Mouse (Mus musculus) ovary, adult 10 weeks (tissue): ENCODE results near the gene 4933434E20Rik. TPM values are rescaled to one million over a fixed set of nuclear protein-coding genes. Genes with fewer than 3 reads are reported as not detected.

ENCODE experiments used
- polyA plus RNA-seq: library from polyadenylated mRNA; stranded (reverse); fragments of 350-450 nt; fragmentation: Illumina TruSeq; extraction: RNeasy Lipid Tissue Mini Kit (QIAGEN cat#74804); gene quantifications from one replicate; pipeline ENCODE4 v1.2.3, GENCODE M21; 2014

Gene 4933434E20Rik
- polyA plus RNA-seq, result 132 TPM

GRCm38 (mm10) chr3:90051441-90052350, at the start of gene 4933434E20Rik:
Gene 4933434E20Rik (plus strand): TSS chr3:90051636.

GRCm38 (mm10) chr3:90052351-90053241, 1.2 kb downstream of the 4933434E20Rik start, which contains the start of gene Ubap2l:
Gene Ubap2l (minus strand): TSS chr3:90052628.

GRCm38 (mm10) chr3:90072294-90072693, 20.9 kb downstream of the 4933434E20Rik start, which contains the start of gene Tpm3:
Gene Tpm3 (plus strand): TSS chr3:90072649.

DNA sequence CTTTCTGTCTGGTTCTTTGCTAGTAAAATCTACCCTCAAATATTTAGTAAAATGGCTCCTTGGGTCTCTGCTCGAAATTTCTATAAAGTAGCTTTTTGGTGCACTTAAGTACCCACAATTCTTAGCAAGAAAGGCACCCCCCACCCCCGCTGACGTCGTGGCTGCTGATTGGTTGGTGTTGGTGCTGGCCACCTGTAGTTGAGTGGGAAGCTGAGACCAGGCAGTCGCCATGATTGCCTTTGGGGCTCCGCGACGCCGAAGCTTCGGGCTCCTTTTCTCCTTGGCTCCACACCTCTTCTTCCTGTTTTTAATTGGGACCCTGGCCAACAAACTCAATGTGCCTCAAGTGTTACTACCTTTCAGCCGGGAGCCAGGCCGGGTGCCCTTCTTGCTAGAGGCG, 52.5 kb downstream of the 4933434E20Rik start, which contains the start of gene Nup210l:
Nup210l (plus strand) TSS at position 195 of the 400 bp plus-strand sequence.

Other genes starting within 250 kb of the 4933434E20Rik start
- 18.5 TPM for gene She, start 220.3 kb upstream of the 4933434E20Rik start, polyA plus RNA-seq
- gene Il6ra, start 138.4 kb upstream of the 4933434E20Rik start, polyA plus RNA-seq, result 3.4 TPM
- gene Atp8b2, start 88.1 kb upstream of the 4933434E20Rik start, polyA plus RNA-seq, result 28.7 TPM
- 45.4 TPM for gene Hax1, start 52.9 kb upstream of the 4933434E20Rik start, polyA plus RNA-seq
- gene Ubap2l, start 992 bp downstream of the 4933434E20Rik start, polyA plus RNA-seq, result 137 TPM
- gene Tpm3, start 21.0 kb downstream of the 4933434E20Rik start, polyA plus RNA-seq, result 273 TPM
- gene Nup210l, start 52.5 kb downstream of the 4933434E20Rik start, polyA plus RNA-seq, result 0.17 TPM
- gene Rps27, start 162.0 kb downstream of the 4933434E20Rik start, polyA plus RNA-seq, result 2,493 TPM
- gene Rab13, start 162.1 kb downstream of the 4933434E20Rik start, polyA plus RNA-seq, result 13.7 TPM
- 97.8 TPM for gene Jtb, start 180.0 kb downstream of the 4933434E20Rik start, polyA plus RNA-seq
- 4.3 TPM for gene Creb3l4, start 191.9 kb downstream of the 4933434E20Rik start, polyA plus RNA-seq
- 139 TPM for gene Slc39a1, start 196.5 kb downstream of the 4933434E20Rik start, polyA plus RNA-seq
- gene Crtc2, start 202.5 kb downstream of the 4933434E20Rik start, polyA plus RNA-seq, result 6.5 TPM
- 1.3 TPM for gene Dennd4b, start 213.5 kb downstream of the 4933434E20Rik start, polyA plus RNA-seq
- 103 TPM for gene Gatad2b, start 241.5 kb downstream of the 4933434E20Rik start, polyA plus RNA-seq